Mouse (Mus musculus): ENCODE data around the gene Stam2.

Gene Stam2

DNA sequence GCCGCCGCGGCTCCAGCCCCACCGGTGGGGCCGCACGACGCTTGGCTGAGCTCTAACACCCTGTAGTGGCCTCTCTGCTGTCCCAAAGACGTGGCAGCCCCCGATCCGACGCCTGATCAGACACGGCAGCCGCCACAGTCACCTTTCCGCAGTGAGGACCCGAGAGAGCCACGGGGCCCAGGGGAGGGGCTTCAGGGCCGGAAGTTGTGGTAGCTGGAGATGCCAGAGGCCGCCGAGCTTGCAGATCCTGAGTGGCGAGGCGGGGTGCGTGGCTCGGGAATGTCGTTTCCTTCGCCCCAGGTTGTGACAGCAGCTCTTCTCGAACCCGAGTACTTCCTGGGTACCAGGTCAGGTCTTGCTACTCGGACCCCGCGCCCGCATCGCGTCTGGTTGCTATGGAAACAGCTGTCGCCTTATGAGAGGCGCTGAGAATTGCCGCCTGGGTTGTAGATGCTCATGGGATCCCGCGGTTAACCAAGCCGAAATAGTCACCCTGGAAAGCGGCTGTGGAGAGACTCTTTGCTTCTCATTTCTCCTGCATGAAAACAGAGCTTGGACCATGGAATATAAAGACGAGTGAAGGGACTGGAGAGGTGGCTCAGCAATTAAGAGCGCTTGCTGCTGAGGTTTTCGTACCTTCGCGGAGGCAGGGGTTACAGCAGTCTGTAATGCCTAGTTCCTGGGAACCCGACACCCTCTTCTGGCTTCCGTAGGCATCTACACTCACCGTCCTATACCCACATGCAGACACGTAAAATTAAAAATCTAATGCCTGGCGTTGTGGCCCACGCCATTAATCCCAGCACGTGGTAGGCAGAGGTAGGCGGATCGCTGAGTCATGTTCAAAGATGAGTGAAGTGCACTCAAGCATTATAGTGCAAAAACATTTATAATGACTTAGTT, at the start of gene Stam2:
Gene Stam2 (minus strand): TSS at position 26 of the 903 bp plus-strand sequence.
- DNase-seq = peak; percentile 81

DNA sequence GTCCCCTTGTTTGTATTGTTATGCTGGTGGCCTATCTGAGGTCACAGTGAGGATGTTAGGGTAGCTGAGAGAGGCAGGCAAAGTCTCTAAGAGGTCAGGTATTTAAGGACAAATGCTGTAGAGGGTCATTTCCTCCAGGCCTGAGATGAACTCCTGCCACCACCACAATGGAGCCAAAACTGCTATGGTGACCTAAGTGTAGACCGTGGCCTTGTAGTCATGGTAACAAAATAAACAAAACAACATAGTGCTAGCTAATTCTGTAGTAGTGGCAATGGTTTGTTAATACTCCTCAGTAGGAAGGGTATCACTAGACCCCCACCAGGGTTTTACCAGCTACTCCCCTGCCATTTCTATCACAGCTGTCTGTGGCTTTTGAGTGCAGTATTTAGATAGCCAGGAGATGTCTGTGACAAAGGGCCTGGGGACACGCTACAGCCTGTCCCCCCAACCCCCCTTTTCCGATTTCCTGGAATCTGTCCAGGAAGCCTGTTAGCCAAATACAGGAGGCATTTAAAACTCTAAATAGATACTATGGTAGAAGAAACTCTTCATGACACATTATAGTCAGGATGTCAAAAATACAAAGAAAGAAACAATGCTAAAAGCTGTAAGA, 43.1 kb upstream of the Stam2 start:
- DNase-seq = no peak

DNA sequence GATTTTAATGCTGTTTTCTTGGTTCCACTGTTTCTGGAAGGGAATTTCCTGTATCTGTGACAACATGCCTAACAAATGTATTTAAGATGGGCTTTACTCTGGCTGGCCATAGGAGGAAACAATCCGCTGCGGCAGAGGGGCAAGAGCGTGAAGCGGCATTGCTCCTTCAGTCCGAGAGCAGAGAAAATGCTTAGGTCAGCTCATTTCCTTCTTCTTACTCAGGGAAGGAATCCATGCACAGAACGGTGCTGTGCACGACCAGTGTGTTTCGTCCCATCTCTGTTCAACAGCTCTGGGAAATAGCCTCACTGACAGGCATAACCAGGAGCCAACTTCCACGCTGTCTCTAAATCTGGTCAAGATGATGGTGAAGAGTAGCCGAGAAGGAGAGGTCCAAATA, 37.9 kb upstream of the Stam2 start:
- DNase-seq = no peak

DNA sequence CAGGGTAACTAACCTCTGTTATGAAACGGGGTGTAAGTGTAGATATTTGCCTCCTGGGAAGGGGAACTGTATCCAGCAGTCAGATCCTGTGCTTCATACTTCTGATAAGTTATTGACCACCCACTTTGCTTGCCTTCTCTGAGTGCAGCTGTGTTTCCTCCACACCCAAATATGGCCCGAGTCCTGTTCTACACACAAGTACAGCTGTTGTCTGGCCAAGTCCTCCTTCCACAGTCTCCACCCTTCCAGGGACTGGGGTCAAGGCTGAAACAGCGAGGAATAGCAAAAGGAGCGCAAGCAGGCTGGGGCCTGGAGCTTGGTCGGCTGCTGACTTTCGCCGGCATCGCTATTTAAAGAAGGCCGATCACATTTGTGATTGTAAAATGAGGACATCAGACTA, 37.3 kb upstream of the Stam2 start:
- DNase-seq = no peak

GRCm38 (mm10) chr2:52777839-52778238, 35.8 kb upstream of the Stam2 start:
- DNase-seq = no peak

DNA sequence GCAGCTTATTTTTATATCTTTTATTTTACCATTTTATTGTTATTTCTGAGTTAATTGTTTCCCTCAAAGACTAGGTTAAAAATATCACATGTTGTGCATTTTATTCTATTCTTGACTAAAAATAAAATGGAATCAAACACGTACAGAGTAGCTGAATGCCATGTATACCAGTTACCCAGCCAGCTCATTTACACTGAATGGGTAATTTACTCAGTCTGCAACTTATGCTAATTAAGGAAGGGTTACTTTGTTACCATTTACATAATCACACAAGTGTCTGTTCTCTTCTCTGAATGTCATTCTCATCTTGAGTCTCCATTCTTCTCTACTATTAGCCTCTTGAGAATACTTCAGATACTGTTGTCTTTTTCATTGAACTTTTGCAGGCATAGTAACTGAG, 32.3 kb upstream of the Stam2 start:
- DNase-seq = no peak

DNA sequence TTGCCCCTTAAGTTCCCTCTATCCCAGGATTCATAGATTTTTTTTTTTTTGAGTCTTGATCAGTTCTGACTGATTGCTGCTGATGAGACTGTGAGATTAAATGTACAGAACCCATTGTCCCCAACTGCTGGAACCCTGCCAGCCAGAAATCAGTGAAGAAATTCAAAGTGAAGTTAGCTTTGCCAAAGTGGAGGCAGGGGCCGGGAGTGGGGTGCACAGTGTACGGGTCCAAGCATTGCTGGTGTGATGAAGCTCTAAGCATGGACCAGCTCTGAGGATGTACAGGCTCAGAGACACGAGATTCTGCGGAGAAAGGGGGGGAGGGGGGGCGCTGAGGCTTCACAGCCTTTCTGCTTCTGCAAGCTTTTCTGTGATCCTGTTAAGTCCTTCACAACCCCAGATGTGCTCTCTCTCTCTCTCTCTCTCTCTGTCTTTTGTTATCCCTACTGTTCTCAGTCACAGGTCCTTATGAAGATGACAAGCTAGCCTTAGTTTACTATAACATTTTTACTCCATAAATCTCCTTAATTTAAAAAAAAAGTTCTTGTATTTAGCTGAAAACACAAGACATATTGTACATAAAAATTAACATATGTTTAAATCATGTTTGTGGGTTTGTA, 30.8 kb upstream of the Stam2 start:
- DNase-seq = no peak

DNA sequence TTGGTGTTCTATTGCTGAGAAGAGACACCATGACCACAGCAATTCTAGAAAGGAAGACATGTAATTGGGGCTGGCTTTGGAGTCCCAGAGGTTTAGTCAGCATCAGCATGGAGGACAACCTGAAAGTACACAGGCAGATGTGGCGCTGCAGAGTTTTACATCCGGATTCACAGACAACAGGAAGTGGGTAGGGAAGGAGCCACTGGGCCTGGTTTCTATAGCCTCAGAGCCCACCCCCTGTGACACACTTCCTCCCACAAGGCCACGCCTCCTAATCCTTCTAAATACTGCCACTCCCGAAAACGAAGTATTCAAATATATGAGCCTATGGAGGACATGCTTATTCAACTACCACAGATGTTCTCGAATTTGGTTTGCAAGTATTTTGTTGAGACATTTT, 23.0 kb upstream of the Stam2 start:
- DNase-seq = no peak

DNA sequence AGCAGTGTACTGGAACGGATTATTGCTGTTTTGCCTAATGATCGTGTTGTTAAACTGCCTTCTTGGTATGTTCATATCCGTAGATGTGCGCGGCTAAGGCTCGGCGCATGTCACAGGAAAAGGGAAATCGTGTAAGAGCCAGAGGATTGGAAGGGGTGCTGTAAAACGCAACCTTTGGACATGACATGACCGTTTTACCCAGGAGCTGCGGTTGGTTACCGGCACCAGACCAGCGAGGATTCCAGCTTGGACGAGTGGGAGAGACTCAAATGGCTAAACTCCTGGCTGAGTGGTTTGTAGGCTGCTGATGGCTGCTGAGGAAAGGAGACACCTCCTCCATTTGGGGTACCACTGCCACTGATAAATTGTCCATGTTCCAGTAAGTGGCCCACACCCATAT, 21.8 kb upstream of the Stam2 start:
- DNase-seq = no peak

- peak; percentile 57 to 60 for DNase-seq
Observed at GRCm38 (mm10) chr2:52763040-52763736, 21.1 kb upstream of the Stam2 start.

GRCm38 (mm10) chr2:52762529-52762928, 20.4 kb upstream of the Stam2 start:
- no peak for DNase-seq

GRCm38 (mm10) chr2:52758627-52759026, 16.5 kb upstream of the Stam2 start:
- peak; percentile 14 to 28 for DNase-seq

GRCm38 (mm10) chr2:52756691-52757090, 14.6 kb upstream of the Stam2 start:
- no peak for DNase-seq

GRCm38 (mm10) chr2:52753573-52754317, 11.7 kb upstream of the Stam2 start:
- DNase-seq = no peak

DNA sequence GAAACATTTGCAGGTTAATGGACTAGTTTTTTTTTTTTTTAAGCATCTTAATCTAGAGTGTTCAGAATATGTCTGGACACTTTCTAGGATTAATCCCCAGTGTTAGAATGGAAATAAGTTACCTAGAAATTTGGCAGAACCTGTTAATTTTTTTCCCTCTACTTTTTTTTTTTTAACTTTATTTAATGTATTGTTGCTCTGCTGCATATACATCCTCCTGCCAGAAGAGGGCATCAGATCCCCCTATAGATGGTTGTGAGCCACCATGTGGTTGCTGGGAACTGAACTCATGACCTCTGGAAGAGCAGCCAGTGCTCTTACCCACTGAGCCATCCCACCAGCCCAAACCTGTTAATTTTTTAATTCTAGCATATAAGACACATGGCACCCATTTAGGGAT, 2.0 kb upstream of the Stam2 start:
- no peak for DNase-seq

GRCm38 (mm10) chr2:52741681-52742255, 313 bp downstream of the Stam2 start:
- peak in 1 of 2 experiments; percentile 63 for DNase-seq

DNA sequence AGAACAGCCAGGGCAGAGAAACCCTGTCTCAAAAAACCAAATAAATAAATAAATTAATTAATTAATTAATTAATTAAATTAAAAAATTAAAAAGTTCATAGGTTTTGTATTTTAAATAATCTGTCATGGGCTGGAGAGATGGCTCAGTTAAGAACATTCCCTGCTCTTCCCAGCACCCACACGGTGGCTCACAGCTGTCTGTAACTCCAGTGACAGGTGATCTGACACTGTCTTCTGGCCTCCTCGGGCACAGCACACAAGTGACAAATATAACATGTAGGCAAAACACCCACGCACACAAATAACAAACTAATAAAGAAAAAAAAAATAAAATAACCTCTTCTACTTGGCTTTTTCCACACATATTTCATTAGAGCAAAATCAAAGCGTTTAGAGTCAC, 1.5 kb downstream of the Stam2 start:
- no peak for DNase-seq

DNA sequence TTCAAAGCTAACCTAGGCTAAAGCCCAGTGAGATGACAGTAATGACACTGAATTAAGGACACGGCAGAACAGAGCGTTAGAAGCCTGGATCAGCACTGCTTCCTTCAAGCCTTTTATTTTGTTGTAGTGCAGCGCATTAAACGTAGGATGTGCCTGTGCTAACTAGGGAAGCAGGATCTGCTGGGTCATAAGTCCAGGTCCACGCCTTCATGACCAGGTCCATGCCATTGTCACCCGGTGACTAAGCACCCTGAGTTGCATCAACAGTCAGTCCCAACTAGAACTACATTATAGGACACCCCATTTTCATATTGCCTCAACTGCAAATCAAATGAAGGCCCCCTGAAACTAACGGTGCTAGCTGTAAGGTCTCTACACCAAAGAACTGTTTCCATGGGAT, 7.6 kb downstream of the Stam2 start:
- DNase-seq = no peak

DNA sequence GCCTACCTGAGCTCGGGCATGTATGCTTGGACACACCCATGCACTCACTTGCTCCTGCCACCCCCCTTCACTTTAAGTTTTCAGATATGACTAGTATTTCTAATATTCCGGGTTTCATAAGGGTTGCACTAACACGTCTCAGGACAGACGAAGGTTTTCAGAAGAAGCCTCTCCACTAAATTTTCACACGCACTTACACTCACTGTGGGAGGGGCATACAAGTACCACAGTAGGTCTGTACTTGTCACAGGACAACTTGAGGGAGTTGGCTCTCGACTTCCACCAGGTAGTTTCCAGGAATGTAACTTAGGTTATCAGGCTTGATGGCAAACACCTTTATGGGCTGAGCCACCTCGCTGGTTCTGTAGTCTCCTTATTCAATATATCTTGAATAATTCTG, 8.4 kb downstream of the Stam2 start:
- no peak for DNase-seq

DNA sequence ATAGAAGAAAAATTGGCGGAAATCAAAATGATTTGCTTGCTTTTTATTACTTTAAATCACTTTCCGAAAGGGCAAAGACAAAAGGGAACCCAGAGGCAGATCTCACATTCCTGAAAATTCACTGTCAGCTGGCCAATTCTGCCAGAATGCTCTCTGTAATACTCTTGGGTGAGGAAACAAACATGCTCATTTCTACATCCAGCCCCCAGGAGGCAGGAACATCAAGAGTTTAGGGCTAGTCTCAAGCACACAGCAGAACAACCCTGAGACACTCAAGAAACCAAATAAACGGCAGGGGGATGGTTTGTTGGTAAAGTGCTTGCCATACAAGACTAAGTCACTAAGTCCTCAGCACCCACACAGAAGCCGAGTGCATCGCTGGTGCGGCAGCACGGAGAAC, 9.5 kb downstream of the Stam2 start:
- no peak for DNase-seq

DNA sequence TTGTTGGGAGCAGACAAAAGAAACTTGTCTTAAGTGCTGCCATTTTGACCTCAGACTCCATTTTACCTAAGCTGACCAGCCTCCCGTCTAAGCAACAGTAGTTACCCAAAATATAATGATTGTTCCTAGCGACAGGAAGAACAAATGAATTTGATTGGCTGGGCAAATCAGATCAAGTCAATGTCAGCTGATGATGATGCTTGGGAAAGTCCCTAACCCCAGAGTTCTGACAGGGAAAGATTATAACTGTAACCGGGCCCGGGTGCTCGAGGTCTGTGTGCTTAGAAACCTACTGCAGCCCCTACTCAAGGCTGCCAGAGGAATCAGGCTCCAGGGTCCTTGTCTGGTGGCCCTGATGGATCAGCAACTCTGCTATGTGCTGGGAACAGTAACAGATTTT, 10.1 kb downstream of the Stam2 start:
- no peak for DNase-seq

DNA sequence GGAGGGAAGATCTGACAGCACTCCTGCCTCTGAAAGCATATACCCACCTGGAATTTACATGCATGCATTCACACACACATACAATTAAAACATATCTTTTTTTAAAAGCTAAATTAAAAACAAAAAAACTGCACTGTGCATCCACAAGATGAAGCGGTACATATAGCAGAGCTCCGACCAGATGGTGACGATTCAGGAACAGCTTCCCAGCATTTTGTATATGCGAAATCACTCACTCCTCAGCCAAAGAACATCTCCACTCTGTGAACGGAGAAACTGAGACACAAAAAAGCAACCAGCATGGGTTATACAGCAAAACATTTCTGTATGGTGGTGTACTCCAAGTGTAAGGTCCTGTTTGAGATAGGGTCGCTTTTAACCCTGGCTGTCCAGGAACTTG, 11.2 kb downstream of the Stam2 start:
- no peak for DNase-seq
